Mouse (Mus musculus): ENCODE results near the gene Nsf.

The Nsf gene

DNA sequence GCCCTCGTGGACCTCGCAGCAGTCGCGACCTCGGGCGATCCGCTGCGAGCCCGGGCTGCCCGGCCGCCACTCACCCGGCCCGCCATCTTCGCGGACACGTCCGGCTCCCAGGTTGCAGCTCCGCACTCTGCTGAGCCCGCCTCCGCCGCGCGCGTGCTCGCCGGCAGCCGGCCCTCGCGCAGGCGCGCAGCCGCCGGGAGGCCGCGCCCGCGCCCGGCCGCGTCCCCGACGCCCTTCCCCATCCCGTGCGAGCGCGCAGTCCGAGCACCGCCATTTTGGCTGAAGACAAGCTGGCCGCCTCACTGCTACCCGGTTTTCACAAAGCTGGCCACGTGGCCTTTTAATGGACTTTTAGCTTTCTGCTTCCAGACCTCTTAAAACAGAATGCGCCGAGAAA lies at the start of gene Nsf:
TSS of gene Nsf (minus strand) at position 161 of the 397 bp plus-strand sequence.
- DNase-seq (ENCODE audit: low spot score in 2 of 2), result peak; percentile 82 to 91

DNA sequence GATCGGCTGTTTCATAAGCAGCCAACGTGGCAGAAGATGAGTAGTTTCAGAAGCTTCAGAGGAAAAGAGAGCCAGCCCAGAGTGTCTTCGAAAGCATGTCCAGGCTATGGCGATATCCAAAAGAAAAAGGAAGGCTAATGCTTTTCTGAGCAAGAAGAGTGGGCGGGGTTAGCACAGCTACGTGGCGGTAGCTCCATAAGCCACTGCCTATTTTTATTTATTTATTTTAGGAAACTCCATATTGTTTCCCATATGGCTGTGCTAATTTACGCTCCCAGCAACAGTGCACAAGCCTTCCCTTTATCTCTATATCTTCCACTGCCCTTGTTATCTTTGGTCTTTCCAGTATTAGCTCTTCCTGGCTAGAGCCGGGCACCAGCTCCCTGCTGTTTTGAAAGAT lies 49.5 kb upstream of the Nsf start:
- no peak for DNase-seq (ENCODE audit: low spot score in 2 of 2)

DNA sequence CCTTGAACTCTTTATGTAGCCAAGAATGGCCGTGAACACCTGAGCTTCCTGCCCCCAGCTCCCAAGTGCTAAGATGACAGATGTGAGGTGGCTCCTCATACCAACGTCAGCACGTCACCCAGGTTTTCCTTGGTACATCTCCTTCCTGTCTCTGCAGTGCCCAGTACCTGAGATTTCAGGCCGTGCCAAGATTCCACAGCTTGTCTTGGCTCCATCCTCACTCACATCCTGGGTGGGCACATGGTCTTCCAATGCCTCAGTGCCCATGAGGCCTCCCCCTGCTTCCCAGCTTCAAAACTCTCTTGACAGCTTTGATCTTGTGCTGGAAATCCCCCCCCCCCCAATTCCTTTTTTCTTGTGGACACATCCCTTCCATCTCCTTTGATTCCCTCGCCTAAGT lies 48.3 kb upstream of the Nsf start:
- no peak for DNase-seq (ENCODE audit: low spot score in 2 of 2)

DNA sequence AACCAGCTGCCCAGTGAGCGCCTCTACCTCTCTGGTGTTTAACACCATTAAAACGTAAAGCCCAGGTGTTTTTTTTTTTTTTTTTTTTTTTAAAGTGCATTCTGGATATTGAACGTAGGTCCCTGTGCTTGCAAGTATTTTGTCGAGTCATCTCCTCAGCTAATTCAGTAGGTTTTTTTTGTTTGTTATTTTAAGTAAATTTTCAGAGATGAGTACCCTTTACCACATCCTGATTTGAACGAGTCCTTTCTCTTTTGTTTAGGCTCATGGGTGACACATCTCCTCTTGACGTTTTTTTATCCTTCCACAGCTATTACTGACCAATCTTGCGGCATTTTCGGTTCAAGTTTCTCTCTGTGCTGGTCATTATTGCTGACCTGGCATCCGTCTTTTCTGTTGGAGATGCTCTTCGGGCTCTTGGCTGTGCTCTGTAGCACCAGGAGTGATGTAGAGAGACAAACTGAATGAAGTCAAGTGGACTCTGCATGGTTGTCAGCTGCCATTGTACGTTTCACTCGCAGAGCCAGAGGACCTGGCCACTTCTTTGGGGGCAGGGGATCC lies 47.6 kb upstream of the Nsf start:
- no peak for DNase-seq (ENCODE audit: low spot score in 2 of 2)

DNA sequence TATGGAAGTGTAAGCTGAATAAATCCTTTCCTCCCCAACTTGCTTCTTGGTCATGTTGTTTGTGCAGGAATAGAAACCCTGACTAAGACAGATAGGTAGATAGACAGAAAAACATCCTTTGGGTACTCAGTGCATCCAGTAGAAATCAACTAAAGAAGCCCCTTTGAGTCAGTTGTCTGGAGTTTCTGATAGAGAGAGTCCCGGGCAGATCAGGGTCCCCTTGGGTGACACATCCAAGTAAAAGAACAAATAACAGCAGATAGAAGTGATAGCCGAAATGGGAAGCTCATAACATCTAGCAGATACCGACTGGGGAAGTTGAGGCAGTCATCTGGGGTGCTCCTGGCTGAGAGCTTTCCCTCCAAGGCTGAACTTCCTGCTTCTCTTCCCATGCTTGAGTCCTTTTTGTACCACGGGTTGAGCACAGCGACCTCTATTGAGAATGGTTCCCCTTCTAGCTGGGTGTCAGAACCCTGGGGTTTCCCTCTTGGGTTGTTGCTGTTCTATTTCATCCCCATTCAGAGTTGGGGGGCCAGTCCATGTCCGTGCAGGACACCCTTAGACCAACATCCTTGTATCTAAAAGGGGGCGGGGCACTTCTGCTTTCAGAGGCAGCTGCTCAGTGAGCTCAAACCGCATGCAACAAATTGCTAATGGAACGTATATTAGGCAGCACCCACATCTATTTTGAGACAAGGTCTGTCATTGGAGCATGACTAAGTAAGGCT lies 47.0 kb upstream of the Nsf start:
- DNase-seq (ENCODE audit: low spot score in 2 of 2), result peak; percentile 65 to 74

DNA sequence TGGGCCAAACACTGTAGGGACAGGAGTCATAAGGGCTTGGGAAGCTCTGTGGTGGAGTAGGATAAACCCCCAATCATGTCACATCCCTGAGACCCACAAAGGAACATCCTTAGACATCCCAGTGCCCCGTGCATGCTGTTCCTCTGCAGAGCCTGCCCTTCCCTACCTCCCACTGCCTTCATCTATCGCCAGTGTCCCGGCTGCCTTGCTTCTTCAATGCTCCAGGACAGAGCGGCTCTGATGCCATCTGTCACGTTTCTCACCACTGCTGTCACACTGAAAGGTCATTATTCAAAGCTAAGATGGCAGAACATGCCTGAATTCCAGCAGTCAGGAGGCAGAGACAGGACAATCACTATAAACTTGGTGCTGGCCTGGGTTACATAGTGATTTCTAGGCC lies 44.9 kb upstream of the Nsf start:
- no peak for DNase-seq (ENCODE audit: low spot score in 2 of 2)

DNA sequence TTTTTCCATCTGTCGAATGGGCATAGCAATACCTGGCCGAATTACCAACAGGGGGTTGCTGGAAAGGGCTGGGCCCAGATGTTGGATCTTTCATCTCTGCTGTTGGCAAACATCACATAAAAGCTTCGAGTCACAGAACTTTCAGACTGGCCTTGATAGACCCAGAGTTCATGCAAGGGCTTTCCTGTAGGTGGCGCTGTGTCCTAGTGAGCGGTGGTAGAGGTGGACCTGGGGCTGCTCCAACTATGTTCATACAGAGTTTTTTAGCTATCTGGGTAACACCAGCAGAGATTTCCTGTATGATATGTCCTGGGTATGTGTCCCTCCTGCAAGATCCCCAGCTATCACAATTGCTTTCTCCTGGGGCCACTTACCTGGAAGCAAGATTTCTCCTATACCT lies 43.5 kb upstream of the Nsf start:
- DNase-seq (ENCODE audit: low spot score in 2 of 2), result peak; percentile 71 to 90

DNA sequence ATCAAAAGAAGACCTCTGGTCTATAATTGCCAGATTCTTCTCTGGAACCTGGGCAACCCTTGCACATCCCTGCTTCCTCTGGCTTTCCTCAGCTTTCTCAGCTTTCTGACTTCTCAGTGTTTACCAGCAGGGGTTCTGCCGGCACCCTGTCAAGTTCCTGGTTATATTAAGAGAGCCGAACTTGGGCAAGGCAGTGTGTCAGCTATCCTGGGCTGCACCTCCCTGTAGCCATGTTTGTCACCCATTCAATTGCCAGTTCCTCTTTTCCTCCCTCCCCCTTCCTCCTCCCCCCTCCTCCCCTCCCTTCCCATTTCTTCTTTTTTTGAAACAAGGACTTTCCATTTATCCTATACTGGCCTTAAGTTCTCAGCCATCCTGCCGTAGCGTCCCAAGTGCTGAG lies 38.8 kb upstream of the Nsf start:
- no peak for DNase-seq (ENCODE audit: low spot score in 2 of 2)

DNA sequence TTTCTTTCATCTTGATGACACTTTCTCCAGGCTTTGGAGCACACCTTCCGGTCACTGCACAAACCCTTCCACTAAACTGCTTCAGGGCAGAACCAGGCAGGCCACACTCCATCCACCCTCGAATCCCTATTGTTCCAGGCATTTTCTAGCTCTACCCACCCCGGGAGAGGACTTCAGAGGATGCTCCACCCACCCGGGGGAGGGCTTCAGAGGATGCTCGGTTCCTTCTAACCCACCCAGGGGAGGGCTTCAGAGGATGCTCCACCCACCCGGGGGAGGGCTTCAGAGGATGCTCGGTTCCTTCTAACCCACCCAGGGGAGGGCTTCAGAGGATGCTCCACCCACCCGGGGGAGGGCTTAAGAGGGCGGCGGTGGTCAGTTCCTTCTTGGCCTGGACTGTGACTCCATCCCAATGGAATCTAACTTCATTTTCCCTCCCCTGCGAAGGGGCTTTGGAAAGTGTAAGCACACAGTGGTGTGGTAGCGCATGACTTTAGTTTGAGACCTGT lies 36.2 kb upstream of the Nsf start:
- peak in 1 of 2 experiments; percentile 20 for DNase-seq (ENCODE audit: low spot score in 2 of 2)

DNA sequence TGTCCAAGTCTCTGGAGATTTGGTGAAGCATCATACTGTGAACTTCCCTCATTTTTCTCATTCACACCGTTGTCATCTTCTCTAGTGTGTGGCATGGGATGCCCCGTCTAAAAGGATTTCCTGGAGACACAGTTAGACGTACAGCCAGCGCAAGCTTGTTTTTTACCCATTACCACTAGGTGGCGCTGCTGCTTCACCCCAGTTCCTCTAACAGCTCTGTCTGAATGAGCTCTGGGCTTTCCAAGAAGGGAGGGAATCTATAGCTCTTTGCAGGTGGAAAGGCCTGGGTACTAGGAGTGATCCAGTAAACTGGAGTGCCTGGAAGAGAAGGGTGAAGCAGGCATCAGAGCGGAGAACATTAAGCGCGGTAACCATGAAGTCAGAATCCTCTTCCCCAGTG lies 33.6 kb upstream of the Nsf start:
- DNase-seq (ENCODE audit: low spot score in 2 of 2), result peak; percentile 67 to 89

DNA sequence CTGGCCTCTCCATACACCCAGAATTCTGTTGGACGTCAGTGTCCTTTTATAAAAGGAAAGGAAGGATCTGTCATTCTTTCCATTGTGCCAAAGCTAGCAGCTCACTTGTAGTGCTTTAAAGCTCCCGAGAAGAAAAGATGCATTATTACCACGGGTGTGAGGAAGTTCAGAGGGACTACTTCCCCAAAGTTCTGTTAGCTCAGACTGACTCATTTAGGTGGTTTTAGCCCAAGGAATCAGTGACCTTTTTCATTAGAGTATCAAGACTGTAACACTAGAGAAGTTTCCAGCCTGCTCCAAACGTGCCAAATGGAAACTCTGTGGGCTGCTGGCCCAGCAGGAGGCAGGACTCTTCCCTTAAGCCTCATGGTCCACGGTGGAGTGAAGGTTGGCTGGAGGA lies 30.2 kb upstream of the Nsf start:
- no peak for DNase-seq (ENCODE audit: low spot score in 2 of 2)

DNA sequence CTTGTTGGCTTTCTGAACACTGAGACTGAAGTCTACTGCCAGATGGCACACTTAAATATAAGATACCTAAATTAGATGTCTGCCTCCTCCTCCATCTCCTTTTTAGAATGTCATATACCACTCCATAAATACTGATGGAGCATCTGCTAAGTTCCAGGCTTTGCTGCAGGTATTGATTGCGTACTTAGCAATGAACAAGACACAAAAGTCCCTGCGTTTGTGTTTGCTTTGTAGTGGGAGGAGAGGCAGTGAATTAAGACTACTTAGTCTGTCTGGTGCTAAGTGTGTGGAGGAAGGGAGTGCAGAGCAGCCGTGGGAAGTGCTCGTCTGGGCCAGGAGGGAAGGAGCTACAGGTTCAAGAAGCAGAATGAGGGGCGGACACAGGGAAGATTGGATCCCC lies 28.0 kb upstream of the Nsf start:
- DNase-seq (ENCODE audit: low spot score in 2 of 2), result no peak

DNA sequence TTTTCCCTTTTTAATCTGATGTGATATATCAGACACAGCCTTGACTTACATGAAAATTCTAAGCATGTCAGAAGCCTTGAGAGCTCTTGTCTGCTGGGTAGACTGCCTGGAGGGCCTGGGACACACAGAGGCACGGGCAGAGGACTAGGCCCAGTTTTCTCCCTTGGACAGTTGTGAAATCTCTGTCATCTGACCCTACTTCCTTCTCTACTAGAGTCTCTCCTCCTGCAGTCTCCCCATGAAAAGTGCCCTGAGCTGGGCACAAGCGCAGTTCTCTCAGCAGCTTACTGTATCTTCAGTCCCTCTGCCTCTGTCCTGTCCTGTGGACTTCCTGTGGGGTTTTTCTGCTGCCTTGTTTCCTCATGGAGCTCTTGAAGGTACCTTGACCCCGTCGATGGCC lies 25.5 kb upstream of the Nsf start:
- DNase-seq (ENCODE audit: low spot score in 2 of 2), result no peak

DNA sequence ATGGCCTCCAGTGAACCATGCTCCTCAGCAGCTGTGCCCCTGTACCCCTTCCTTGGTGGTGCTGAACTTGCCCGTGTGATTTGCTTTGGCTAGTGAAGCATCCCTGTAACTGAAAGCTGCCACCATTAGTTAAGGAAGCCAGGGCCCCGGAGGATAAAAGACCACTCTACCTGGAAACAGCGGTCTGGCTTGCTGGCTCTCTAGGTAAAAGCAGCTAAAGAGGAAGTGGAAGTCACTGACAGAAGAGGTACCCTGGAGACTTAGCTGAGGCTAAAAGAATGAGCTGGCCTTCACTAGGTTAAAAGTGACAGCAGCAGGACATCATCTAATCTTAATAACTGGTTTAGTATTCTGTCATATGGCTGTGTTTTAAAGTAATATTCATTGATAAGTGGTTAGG lies 17.0 kb upstream of the Nsf start:
- DNase-seq (ENCODE audit: low spot score in 2 of 2), result no peak

DNA sequence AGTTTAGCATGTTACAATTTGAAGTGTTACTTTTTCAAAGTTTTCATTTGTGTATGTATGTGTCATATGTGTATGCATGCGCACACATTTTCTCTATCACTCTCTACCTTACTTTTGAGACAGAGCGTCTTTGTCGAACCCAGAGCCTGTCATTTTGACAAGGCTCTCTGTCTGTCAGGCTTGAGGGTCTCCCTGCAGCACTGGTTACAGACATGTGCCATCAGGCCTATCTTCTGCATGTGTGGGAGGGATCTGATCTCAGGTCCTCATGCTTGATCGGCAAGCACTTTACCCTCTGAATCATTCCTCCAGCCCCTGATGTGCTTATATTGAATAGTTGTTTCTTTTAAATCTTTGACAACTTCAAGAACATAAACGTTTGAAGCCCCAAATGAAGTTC lies 15.4 kb upstream of the Nsf start:
- DNase-seq (ENCODE audit: low spot score in 2 of 2), result no peak

DNA sequence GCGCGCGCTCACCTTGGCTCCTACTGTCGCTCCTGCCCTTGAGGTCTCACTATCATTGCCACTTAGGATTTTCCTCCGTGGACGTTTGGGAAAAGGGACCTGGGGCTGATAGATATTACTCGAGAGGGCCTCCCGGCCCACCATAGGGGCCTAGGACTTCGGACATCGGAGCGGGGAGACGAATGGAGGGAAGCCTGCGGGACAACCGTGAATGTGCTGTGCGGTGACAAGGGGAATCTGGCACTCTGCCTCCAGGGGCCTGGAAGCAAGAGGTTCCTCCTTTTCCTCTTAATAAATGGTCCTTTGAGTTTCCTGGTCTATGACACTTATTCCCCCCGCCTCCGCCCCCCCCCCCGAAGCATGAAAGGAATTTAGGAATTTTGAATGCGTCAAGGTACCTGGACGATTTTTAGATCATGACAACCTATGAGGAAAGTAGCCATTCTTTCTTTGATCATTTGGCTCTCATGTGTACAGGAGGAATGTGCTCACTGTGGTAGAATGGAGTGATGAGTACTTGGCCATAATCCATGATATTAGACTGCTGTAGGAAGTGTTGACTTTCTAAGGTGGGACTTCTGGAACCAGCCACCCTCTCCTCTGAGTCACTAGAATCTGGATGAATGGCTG lies 13.4 kb upstream of the Nsf start:
- DNase-seq (ENCODE audit: low spot score in 2 of 2), result peak in 1 of 2 experiments; percentile 20

DNA sequence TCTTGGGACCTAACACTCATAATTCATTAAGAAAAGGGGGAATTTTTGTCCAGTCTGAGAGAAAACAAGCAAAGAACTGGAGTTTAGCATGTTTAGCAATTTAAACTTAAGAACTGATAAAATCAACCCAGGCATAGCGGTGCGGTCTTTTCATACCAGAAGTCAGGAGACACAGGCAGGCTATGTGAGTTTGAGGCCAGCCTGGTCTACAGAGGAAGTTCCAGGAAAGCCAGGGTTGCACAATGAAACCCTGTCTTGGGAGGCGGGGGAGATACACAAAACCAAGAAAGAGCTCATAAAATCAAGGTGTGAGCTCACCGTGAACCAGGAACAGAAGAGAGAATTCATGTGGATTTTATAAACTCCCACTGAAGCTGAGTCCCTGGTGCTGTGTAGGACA lies 3.0 kb upstream of the Nsf start:
- DNase-seq (ENCODE audit: low spot score in 2 of 2), result no peak

DNA sequence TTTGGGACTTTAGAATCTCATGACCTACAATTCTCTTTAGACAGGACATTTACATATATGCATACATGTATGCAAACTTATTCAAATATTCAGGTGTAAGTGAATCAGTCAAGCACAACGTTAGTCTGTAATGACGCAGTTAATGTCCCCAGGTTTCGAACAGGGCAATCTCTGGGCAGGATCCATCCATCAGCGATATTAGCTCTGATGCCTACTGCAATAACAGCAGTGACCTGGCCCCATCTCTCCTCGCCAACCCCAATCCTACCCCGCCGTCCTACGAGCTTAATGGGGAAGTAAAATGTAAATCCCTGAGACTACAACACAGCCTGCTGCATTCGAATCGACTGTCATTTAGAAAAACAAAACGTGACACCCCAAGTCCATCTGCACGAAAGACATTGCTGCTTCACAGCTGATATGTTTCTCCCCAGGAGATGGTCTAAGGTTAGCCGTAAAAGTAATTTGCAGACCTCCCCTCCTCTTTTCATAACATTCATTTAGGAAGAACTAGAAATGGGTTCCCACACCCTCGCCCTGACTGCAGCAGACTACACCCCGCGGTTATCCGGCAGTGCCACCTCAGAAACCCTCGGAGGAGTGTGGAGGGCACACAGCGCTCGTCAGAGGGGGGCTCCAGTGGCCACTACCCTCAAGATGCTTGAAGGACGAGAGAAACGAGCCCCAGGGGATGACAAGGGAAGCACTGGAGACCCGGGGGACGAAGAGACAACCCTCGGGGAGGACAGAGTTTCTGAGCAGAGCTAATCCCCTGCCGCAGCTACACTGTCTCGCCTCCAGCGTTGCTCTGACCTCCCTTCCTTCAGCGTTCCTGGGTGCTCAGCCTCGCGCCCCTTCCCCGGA lies 592 bp downstream of the Nsf start:
- DNase-seq (ENCODE audit: low spot score in 2 of 2), result peak; percentile 51 to 79

DNA sequence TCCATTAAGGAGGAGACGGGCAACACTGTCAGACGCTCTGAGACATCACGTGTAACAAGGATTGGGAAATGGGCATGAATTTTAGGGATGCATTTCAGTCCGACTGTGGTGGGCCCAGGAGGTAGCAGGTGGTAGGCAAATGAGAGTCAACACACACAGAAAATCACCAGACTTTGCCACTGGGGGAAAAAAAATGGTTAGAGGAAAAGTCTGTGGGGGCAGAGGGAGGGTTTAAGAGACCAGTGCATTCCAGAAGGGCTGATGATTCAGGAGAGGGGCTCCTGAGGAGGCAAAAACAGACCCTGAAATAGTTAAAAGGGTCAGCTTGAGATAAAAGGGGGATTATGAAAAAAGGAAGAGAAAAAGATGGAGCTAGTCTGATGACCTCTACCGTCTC lies 1.2 kb downstream of the Nsf start:
- DNase-seq (ENCODE audit: low spot score in 2 of 2), result no peak

DNA sequence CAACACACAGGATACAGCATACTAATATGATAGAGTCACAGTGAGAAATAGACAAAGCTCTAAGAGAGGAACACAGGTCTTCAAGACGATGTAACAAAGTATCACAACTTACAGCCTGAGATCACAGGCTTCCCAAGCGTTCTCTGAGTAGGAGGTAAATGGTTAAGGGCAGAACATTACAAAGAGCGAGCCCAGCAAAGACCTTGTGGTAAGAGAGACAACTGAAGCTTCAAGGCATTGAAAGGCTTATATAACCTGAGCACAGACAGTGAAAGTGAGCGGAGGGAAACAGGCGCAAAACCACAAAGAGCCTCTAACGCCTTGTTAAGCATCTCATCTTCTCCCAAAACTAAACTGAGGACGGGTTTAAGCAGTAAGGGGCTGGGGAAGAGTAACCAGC lies 2.8 kb downstream of the Nsf start:
- DNase-seq (ENCODE audit: low spot score in 2 of 2), result no peak

DNA sequence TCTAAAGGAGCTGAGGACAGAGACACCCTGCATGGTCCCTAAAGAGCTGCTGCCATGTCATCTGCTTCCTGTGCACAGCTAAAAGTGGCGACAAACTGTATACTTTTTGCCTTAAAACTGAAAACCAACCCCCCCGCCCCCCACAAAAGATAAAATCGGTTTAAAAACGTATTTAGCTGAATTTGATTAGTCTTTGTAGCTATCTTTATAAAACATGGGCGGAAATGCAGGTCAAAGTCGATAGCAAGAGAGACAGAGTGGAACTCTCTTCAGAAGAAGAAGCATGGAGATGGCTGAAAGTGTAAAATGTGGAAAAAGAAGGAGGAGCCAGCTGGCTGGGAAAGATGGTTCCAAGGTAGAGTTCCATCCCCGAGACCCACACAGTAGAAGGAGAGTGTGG lies 4.9 kb downstream of the Nsf start:
- no peak for DNase-seq (ENCODE audit: low spot score in 2 of 2)

DNA sequence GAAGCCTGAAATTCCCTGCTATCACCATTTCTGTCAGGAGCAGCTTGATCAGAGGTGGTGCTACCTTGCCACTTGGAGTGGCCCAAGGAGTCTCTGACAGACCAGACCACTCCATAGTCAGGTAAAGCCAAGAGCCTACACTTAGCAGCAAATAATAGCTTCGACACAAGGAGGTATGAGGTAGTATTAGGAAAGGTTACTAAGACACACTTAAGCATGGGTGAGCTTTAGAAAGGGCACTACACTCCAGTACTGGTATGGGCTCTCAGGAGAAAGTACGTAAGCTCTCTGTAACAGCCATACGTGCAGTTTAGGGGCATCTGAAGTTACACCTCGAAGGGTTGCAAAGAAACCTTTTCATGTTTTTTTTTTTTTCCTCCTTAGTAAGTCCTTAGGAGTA lies 11.1 kb downstream of the Nsf start:
- no peak for DNase-seq (ENCODE audit: low spot score in 2 of 2)

All from spleen, postnatal 4 days (tissue).